Comparison of ENCODE assay signal across 9 mouse cellular contexts in genomic region chr1:75342874-75343416, GRCm38 (mm10). TPM values are rescaled to one million over a fixed set of nuclear protein-coding genes. Genes with fewer than 3 reads are reported as not detected.
DNase-seq lines count a peak whose midpoint lies in the region; ATAC-seq lines count a peak whose summit lies in the region.
"Had no signal": no experiment of that assay in that cellular context is flagged by ENCODE, and none has a peak within 500 bp of the region (broad histone marks: within the 10 kb centered on the region; RNA-seq: fewer than 3 reads in every experiment).

No protein-coding gene starts in this region.

- intact Hi-C loops in left cerebral cortex, postnatal 25 days (cut with DNase I): loop anchor here (1.0 to 10.0 kb wide), 3 partner anchors 44 to 252 kb away; no protein-coding TSS in a partner anchor

- H3K4me3 ChIP-seq in midbrain, embryonic 10.5 days: no peak overlapping the region
- H3K4me3 ChIP-seq in midbrain, embryonic 13.5 days (replicated peaks): no peak overlapping the region
- no peak overlapping the region for H3K4me3 ChIP-seq in embryonic facial prominence, embryonic 10.5 days
- H3K4me3 ChIP-seq in hindbrain, embryonic 14.5 days (replicated peaks; ENCODE audit: low read length): no peak overlapping the region
- H3K4me3 ChIP-seq in neural tube, embryonic 15.5 days (replicated peaks): no peak overlapping the region
- H3K4me3 ChIP-seq: erythroblast, embryonic 14.5 days had no signal

- H3K9ac ChIP-seq in midbrain, embryonic 13.5 days (replicated peaks): no peak overlapping the region
- H3K9ac ChIP-seq in hindbrain, embryonic 14.5 days: no peak overlapping the region
- no peak overlapping the region for H3K9ac ChIP-seq in neural tube, embryonic 15.5 days (replicated peaks)

- ATAC-seq in midbrain, embryonic 13.5 days: no peak
- ATAC-seq in hindbrain, embryonic 14.5 days (ENCODE audit: low FRiP score): no peak
- ATAC-seq in neural tube, embryonic 15.5 days (ENCODE audit: low FRiP score): peak; percentile 54; the same call in 1 of the 2 replicates

- H3K4me2 ChIP-seq in midbrain, embryonic 13.5 days (replicated peaks): no peak overlapping the region
- H3K4me2 ChIP-seq in hindbrain, embryonic 14.5 days (replicated peaks): no peak overlapping the region
- 0 out of 2 replicates have a peak overlapping the region, but pooled peaks have one; percentile 9 for H3K4me2 ChIP-seq in neural tube, embryonic 15.5 days

- no peak overlapping the region for H3K27ac ChIP-seq in midbrain, embryonic 10.5 days (replicated peaks)
- no peak overlapping the region for H3K27ac ChIP-seq in midbrain, embryonic 13.5 days
- 0 out of 2 replicates have a peak overlapping the region, but pooled peaks have one; percentile 89 for H3K27ac ChIP-seq in embryonic facial prominence, embryonic 10.5 days (replicated peaks)
- no peak overlapping the region for H3K27ac ChIP-seq in hindbrain, embryonic 14.5 days
- no peak overlapping the region for H3K27ac ChIP-seq in neural tube, embryonic 15.5 days (replicated peaks)

- peaks cover 65% of the 10 kb centered on the region for H3K4me1 ChIP-seq in midbrain, embryonic 10.5 days
- H3K4me1 ChIP-seq in midbrain, embryonic 13.5 days (replicated peaks): peaks cover 52% of the 10 kb centered on the region
- H3K4me1 ChIP-seq in embryonic facial prominence, embryonic 10.5 days: peaks cover 74% of the 10 kb centered on the region
- peaks cover 25% of the 10 kb centered on the region for H3K4me1 ChIP-seq in hindbrain, embryonic 14.5 days (replicated peaks; ENCODE audit: control insufficient read depth, insufficient read depth, low read length)
- H3K4me1 ChIP-seq in neural tube, embryonic 15.5 days: peaks cover 31% of the 10 kb centered on the region

- H3K36me3 ChIP-seq in midbrain, embryonic 10.5 days: no peaks in the 10 kb centered on the region
- no peaks in the 10 kb centered on the region for H3K36me3 ChIP-seq in midbrain, embryonic 13.5 days
- H3K36me3 ChIP-seq in embryonic facial prominence, embryonic 10.5 days (replicated peaks): no peaks in the 10 kb centered on the region
- H3K36me3 ChIP-seq in hindbrain, embryonic 14.5 days (replicated peaks; ENCODE audit: control insufficient read depth, insufficient read depth): no peaks in the 10 kb centered on the region
- no peaks in the 10 kb centered on the region for H3K36me3 ChIP-seq in neural tube, embryonic 15.5 days

- 2% methylated on average over 8 of the region's 8 CpGs for WGBS in midbrain, embryonic 10.5 days
- under 1% methylated on average over 8 of the region's 8 CpGs for WGBS in midbrain, embryonic 13.5 days
- WGBS in embryonic facial prominence, embryonic 10.5 days: under 1% methylated on average over 8 of the region's 8 CpGs
- under 1% methylated on average over 8 of the region's 8 CpGs for WGBS in hindbrain, embryonic 14.5 days
- WGBS in neural tube, embryonic 15.5 days: 1% methylated on average over 8 of the region's 8 CpGs

- no peaks in the 10 kb centered on the region for H3K9me3 ChIP-seq in midbrain, embryonic 10.5 days (replicated peaks)
- no peaks in the 10 kb centered on the region for H3K9me3 ChIP-seq in midbrain, embryonic 13.5 days
- H3K9me3 ChIP-seq in embryonic facial prominence, embryonic 10.5 days: no peaks in the 10 kb centered on the region
- no peaks in the 10 kb centered on the region for H3K9me3 ChIP-seq in hindbrain, embryonic 14.5 days (ENCODE audit: control insufficient read depth, low read length)
- H3K9me3 ChIP-seq in neural tube, embryonic 15.5 days (replicated peaks): no peaks in the 10 kb centered on the region

- peaks cover 28% of the 10 kb centered on the region for H3K27me3 ChIP-seq in midbrain, embryonic 10.5 days (ENCODE audit: low read depth, poor library complexity, severe bottlenecking)
- H3K27me3 ChIP-seq in midbrain, embryonic 13.5 days: peaks cover 7% of the 10 kb centered on the region
- H3K27me3 ChIP-seq in embryonic facial prominence, embryonic 10.5 days (replicated peaks; ENCODE audit: low read depth, poor library complexity, severe bottlenecking): no peaks in the 10 kb centered on the region; the same call in 1 of the 2 replicates
- H3K27me3 ChIP-seq in hindbrain, embryonic 14.5 days (ENCODE audit: control insufficient read depth, insufficient read depth, low read length): no peaks in the 10 kb centered on the region
- peaks cover 8% of the 10 kb centered on the region for H3K27me3 ChIP-seq in neural tube, embryonic 15.5 days (replicated peaks)

- DNase-seq in midbrain, embryonic 10.5 days (ENCODE audit: low spot score): peak; percentile 62
- DNase-seq in adrenal gland, postnatal 14 days: peak; percentile 83
- peak; percentile 76 for DNase-seq in embryonic facial prominence, embryonic 10.5 days (ENCODE audit: low spot score)
- DNase-seq in hindbrain, embryonic 14.5 days (ENCODE audit: low spot score): peak; percentile 90
- peak; percentile 77 to 89 for DNase-seq in left cerebral cortex, postnatal 25 days (ENCODE audit: low spot score in 2 of 2)
- peak; percentile 53 for DNase-seq in yolk sac, embryonic 10.5 days (ENCODE audit: low spot score)

RNA-seq across cellular contexts. Expression of gene Des, which starts 17.2 kb away (rescaled TPM):
- 1.1 and 2.8 TPM in 2 replicates for polyA plus RNA-seq in midbrain, embryonic 10.5 days (2016; fragmentation: Nextera tagmentation; extraction: Ambion mirVana)
- 0.84 and 1.1 TPM in 2 replicates for polyA plus RNA-seq in midbrain, embryonic 13.5 days (2015; fragmentation: Nextera tagmentation; extraction: Ambion mirVana)
- 19.8 and 26.9 TPM in 2 replicates for total RNA-seq in adrenal gland, postnatal 14 days (2021)
- polyA plus RNA-seq in embryonic facial prominence, embryonic 10.5 days (2016; fragmentation: Nextera tagmentation; extraction: Ambion mirVana): 10.4 and 15.6 TPM in 2 replicates
- polyA plus RNA-seq in hindbrain, embryonic 14.5 days (2014; fragmentation: Nextera tagmentation; extraction: Ambion mirVana): 1.0 and 1.7 TPM in 2 replicates
- total RNA-seq in left cerebral cortex, postnatal 25 days (2021): 1 to 10 TPM in 1 of 2 experiments, under 1 TPM in 1; 0.99 to 1.1 TPM
- 10.9 and 16.0 TPM in 2 replicates for polyA plus RNA-seq in neural tube, embryonic 15.5 days (2015; fragmentation: Nextera tagmentation; extraction: Ambion mirVana)

RNA-seq across cellular contexts. Expression of gene Dnpep, which starts 25.2 kb away (rescaled TPM):
- polyA plus RNA-seq in midbrain, embryonic 10.5 days (2016; fragmentation: Nextera tagmentation; extraction: Ambion mirVana): 157 and 176 TPM in 2 replicates
- polyA plus RNA-seq in midbrain, embryonic 13.5 days (2015; fragmentation: Nextera tagmentation; extraction: Ambion mirVana): 155 and 161 TPM in 2 replicates
- 92.5 and 101 TPM in 2 replicates for total RNA-seq in adrenal gland, postnatal 14 days (2021)
- 144 and 150 TPM in 2 replicates for polyA plus RNA-seq in embryonic facial prominence, embryonic 10.5 days (2016; fragmentation: Nextera tagmentation; extraction: Ambion mirVana)
- polyA plus RNA-seq in hindbrain, embryonic 14.5 days (2014; fragmentation: Nextera tagmentation; extraction: Ambion mirVana): 132 and 141 TPM in 2 replicates
- total RNA-seq in left cerebral cortex, postnatal 25 days (2021): 10 to 100 TPM; 48.9 to 52.5 TPM
- polyA plus RNA-seq in neural tube, embryonic 15.5 days (2015; fragmentation: Nextera tagmentation; extraction: Ambion mirVana): 145 and 154 TPM in 2 replicates

RNA-seq across cellular contexts. Expression of gene Speg, which starts 32.2 kb away (rescaled TPM):
- polyA plus RNA-seq in midbrain, embryonic 10.5 days (2016; fragmentation: Nextera tagmentation; extraction: Ambion mirVana): 23.6 and 26.9 TPM in 2 replicates
- 11.2 and 12.8 TPM in 2 replicates for polyA plus RNA-seq in midbrain, embryonic 13.5 days (2015; fragmentation: Nextera tagmentation; extraction: Ambion mirVana)
- 11.0 and 18.3 TPM in 2 replicates for total RNA-seq in adrenal gland, postnatal 14 days (2021)
- polyA plus RNA-seq in embryonic facial prominence, embryonic 10.5 days (2016; fragmentation: Nextera tagmentation; extraction: Ambion mirVana): 30.2 and 30.6 TPM in 2 replicates
- polyA plus RNA-seq in hindbrain, embryonic 14.5 days (2014; fragmentation: Nextera tagmentation; extraction: Ambion mirVana): 18.0 and 22.9 TPM in 2 replicates
- 100 to 1,000 TPM; 192 to 208 TPM for total RNA-seq in left cerebral cortex, postnatal 25 days (2021)
- polyA plus RNA-seq in neural tube, embryonic 15.5 days (2015; fragmentation: Nextera tagmentation; extraction: Ambion mirVana): 20.1 and 21.7 TPM in 2 replicates
